Mouse (Mus musculus) CH12.LX (cell line): ENCODE measurements around the gene Prss16.
A peak's percentile ranks its signal among the peaks of the same experiment; 100 is the strongest.

Source experiments
- E2F4 ChIP-seq: IDR thresholded peaks from 2 replicates; pipeline ENCODE4 v1.6.1; 2011; ENCODE audit warnings: low read depth, low read length, improper control_type of control experiment; ENCODE audit not compliant: insufficient replicate concordance
- HCFC1 ChIP-seq: IDR thresholded peaks from 2 replicates; pipeline ENCODE4 v1.6.1; 2012; ENCODE audit warnings: low read depth, mild to moderate bottlenecking, inconsistent platforms, low read length, improper control_type of control experiment
- POLR2A ChIP-seq: IDR thresholded peaks from 2 replicates; pipeline ENCODE4 v1.6.1; 2011; ENCODE audit warnings: low read depth, mild to moderate bottlenecking, improper control_type of control experiment, low read length
- USF2 ChIP-seq: conservative IDR thresholded peaks from 2 replicates; pipeline ENCODE4 v1.6.1; 2011; ENCODE audit warnings: low read depth, low read length, improper control_type of control experiment

DNA sequence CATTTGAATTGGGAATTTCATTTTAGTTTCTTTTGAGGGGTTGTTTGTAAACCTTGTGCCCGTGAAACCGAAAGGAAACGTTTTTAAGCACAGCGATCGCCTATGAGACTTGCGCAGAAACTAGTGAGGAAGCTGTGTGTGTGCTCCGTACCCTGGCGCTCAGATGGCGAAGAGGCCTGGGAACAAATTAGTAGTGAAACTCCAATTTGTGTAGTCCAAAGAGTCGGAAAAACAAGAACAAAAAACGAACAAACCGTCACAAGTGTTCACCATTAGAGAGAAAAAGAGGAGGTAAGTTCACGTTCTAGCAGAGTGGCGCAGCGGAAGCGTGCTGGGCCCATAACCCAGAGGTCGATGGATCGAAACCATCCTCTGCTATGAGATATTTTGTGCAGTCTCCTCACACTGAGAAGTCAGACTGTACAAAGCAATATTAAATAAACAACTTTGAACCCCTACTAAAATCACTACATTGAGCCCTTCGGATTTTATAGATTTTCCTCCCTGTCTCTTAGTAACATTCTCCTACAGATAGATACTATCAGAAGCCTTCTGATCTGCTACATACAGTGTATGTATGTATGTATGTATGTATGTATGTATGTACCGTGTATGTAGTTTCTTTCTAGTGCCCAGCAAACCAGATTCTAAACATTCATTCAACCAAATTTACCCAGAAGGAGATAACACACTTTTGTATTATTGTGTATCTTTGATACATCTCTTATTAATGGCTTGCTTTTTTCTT is 34.6 kb downstream of the Prss16 start:
- TF ChIP-seq E2F4 = peak; percentile 84; the same call in 1 of the 2 replicates
- no peak for TF ChIP-seq USF2
- no peak; the same call in 1 of the 2 replicates for TF ChIP-seq POLR2A
- no peak for TF ChIP-seq HCFC1
